Mouse (Mus musculus): ENCODE data around the gene Cpe. TPM values are rescaled to one million over a fixed set of nuclear protein-coding genes. Genes with fewer than 3 reads are reported as not detected.
"Not testable (repeated sequence)": the region's sequence is repeated elsewhere in the genome, so short reads cannot be mapped to it uniquely, and the experiment has no call there.

Cpe gene
- total RNA-seq, 2 experiments from 2014 or later = 2,160 to 2,285 TPM

- intact Hi-C loops (cut with DNase I) = no loop called here
Observed at GRCm38 (mm10) chr8:64682501-64682900, 10.4 kb downstream of the Cpe start.

GRCm38 (mm10) chr8:64676381-64676780 is 16.5 kb downstream of the Cpe start:
- intact Hi-C loops (cut with DNase I) = no loop called here
- no peak for DNase-seq (ENCODE audit: low spot score in 2 of 2)

More at GRCm38 (mm10) chr8:64682501-64682900, 10.4 kb downstream of the Cpe start:
- DNase-seq (ENCODE audit: low spot score in 2 of 2) = no peak

GRCm38 (mm10) chr8:64674951-64675585 is 17.8 kb downstream of the Cpe start:
- DNase-seq (ENCODE audit: low spot score in 2 of 2) = no peak
- intact Hi-C loops (cut with DNase I) = no loop called here

- DNase-seq (ENCODE audit: low spot score in 2 of 2) = no peak
- intact Hi-C loops (cut with DNase I) = no loop called here
Observed at GRCm38 (mm10) chr8:64672920-64673319, 19.9 kb downstream of the Cpe start.

GRCm38 (mm10) chr8:64671937-64672336 is 20.9 kb downstream of the Cpe start:
- DNase-seq (ENCODE audit: low spot score in 2 of 2) = no peak

GRCm38 (mm10) chr8:64666305-64666704 is 26.5 kb downstream of the Cpe start:
- DNase-seq (ENCODE audit: low spot score in 2 of 2); intact Hi-C loops (cut with DNase I): not testable (repeated sequence)

More at GRCm38 (mm10) chr8:64671937-64672336, 20.9 kb downstream of the Cpe start:
- intact Hi-C loops (cut with DNase I) = no loop called here

- DNase-seq (ENCODE audit: low spot score in 2 of 2) = no peak
- intact Hi-C loops (cut with DNase I) = no loop called here
Observed at GRCm38 (mm10) chr8:64665563-64665962, 27.3 kb downstream of the Cpe start.

- no peak for DNase-seq (ENCODE audit: low spot score in 2 of 2)
- intact Hi-C loops (cut with DNase I) = no loop called here
Observed at GRCm38 (mm10) chr8:64664811-64665210, 28.0 kb downstream of the Cpe start.

- DNase-seq (ENCODE audit: low spot score in 2 of 2) = no peak
- intact Hi-C loops (cut with DNase I) = no loop called here
Observed at GRCm38 (mm10) chr8:64664350-64664749, 28.5 kb downstream of the Cpe start.

- peak; percentile 41 to 59 for DNase-seq (ENCODE audit: low spot score in 2 of 2)
- intact Hi-C loops (cut with DNase I) = loop anchor here (2.0 to 5.0 kb wide), 3 partner anchors 14 to 37 kb away; partner anchors contain the start of gene Cpe
Observed at GRCm38 (mm10) chr8:64659097-64659496, 33.8 kb downstream of the Cpe start.

GRCm38 (mm10) chr8:64657980-64658401 is 34.9 kb downstream of the Cpe start:
- peak; percentile 78 for DNase-seq (ENCODE audit: low spot score in 2 of 2)
- intact Hi-C loops (cut with DNase I) = loop anchor here (2.0 to 5.0 kb wide), 3 partner anchors 13 to 36 kb away; partner anchors contain the start of gene Cpe

GRCm38 (mm10) chr8:64657517-64657916 is 35.3 kb downstream of the Cpe start:
- intact Hi-C loops (cut with DNase I) = loop anchor here (5.0 kb wide), 2 partner anchors 35 kb away; partner anchors contain the start of gene Cpe

GRCm38 (mm10) chr8:64655887-64656286 is 37.0 kb downstream of the Cpe start:
- intact Hi-C loops (cut with DNase I) = loop anchor here (5.0 kb wide), 2 partner anchors 34 to 36 kb away; partner anchors contain the start of gene Cpe
- no peak for DNase-seq (ENCODE audit: low spot score in 2 of 2)

More at GRCm38 (mm10) chr8:64657517-64657916, 35.3 kb downstream of the Cpe start:
- DNase-seq (ENCODE audit: low spot score in 2 of 2) = no peak

GRCm38 (mm10) chr8:64655087-64655486 is 37.8 kb downstream of the Cpe start:
- DNase-seq (ENCODE audit: low spot score in 2 of 2) = no peak
- intact Hi-C loops (cut with DNase I) = loop anchor here (5.0 kb wide), 2 partner anchors 33 to 37 kb away; partner anchors contain the start of gene Cpe

GRCm38 (mm10) chr8:64652285-64652684 is 40.6 kb downstream of the Cpe start:
- no peak for DNase-seq (ENCODE audit: low spot score in 2 of 2)
- intact Hi-C loops (cut with DNase I) = no loop called here

GRCm38 (mm10) chr8:64648063-64648462 is 44.8 kb downstream of the Cpe start:
- DNase-seq (ENCODE audit: low spot score in 2 of 2) = no peak
- intact Hi-C loops (cut with DNase I) = no loop called here

GRCm38 (mm10) chr8:64647148-64647547 is 45.7 kb downstream of the Cpe start:
- intact Hi-C loops (cut with DNase I) = no loop called here

GRCm38 (mm10) chr8:64646421-64646820 is 46.4 kb downstream of the Cpe start:
- intact Hi-C loops (cut with DNase I) = no loop called here
- no peak for DNase-seq (ENCODE audit: low spot score in 2 of 2)

More at GRCm38 (mm10) chr8:64647148-64647547, 45.7 kb downstream of the Cpe start:
- DNase-seq (ENCODE audit: low spot score in 2 of 2) = no peak

- peak in 1 of 2 experiments; percentile 50 for DNase-seq (ENCODE audit: low spot score in 2 of 2)
- intact Hi-C loops (cut with DNase I) = loop anchor here (2.0 kb wide), 1 partner anchor 14 kb away; no protein-coding TSS in a partner anchor
Observed at GRCm38 (mm10) chr8:64644108-64645005, 48.5 kb downstream of the Cpe start.

GRCm38 (mm10) chr8:64643382-64643781 is 49.5 kb downstream of the Cpe start:
- intact Hi-C loops (cut with DNase I) = no loop called here
- DNase-seq (ENCODE audit: low spot score in 2 of 2) = no peak

Measured in left cerebral cortex, postnatal 36 days (tissue).